Mouse (Mus musculus) common myeloid progenitor, adult 5-6 weeks (primary cell): ENCODE measurements around the gene Vipr1. TPM values are rescaled to one million over a fixed set of nuclear protein-coding genes. Genes with fewer than 3 reads are reported as not detected.
A peak's percentile ranks its signal among the peaks of the same experiment; 100 is the strongest.
"Not testable (repeated sequence)": the region's sequence is repeated elsewhere in the genome, so short reads cannot be mapped to it uniquely, and the experiment has no call there.

Experiments used
- ATAC-seq: replicated peaks from 2 replicates; pipeline ENCODE4 v1.8.0; 2016; ENCODE audit warnings: low read depth, mild to moderate bottlenecking, moderate TSS enrichment, inconsistent platforms; ENCODE audit not compliant: poor library complexity, severe bottlenecking
- total RNA-seq: library from RNA; stranded (forward); fragments of 200-1000, 187-1606 nt; gene quantifications from 2 replicates; pipeline ENCODE4 v1.2.3, GENCODE M21; 2017

Vipr1 gene
- 0.14 TPM in 1 of 2 replicates, not detected in the other for total RNA-seq

GRCm38 (mm10) chr9:121642401-121643181, at the start of gene Vipr1:
Vipr1 (plus strand) TSS chr9:121642716.
- ATAC-seq: peak; percentile 36

- no peak for ATAC-seq
Measured at GRCm38 (mm10) chr9:121592948-121593550, 49.5 kb upstream of the Vipr1 start.

- not testable (repeated sequence) for ATAC-seq
Measured at GRCm38 (mm10) chr9:121593768-121594167, 48.7 kb upstream of the Vipr1 start.

- no peak for ATAC-seq
Measured at GRCm38 (mm10) chr9:121594771-121595170, 47.7 kb upstream of the Vipr1 start.

GRCm38 (mm10) chr9:121598106-121598505, 44.4 kb upstream of the Vipr1 start:
- ATAC-seq: no peak

- ATAC-seq: no peak
Measured at GRCm38 (mm10) chr9:121599551-121599950, 43.0 kb upstream of the Vipr1 start.

GRCm38 (mm10) chr9:121600201-121600860, 42.2 kb upstream of the Vipr1 start:
- ATAC-seq: no peak

GRCm38 (mm10) chr9:121600861-121601427, 41.6 kb upstream of the Vipr1 start:
- ATAC-seq: no peak

GRCm38 (mm10) chr9:121602381-121602780, 40.1 kb upstream of the Vipr1 start:
- ATAC-seq: no peak; the same call in 1 of the 2 replicates

- ATAC-seq: peak; percentile 95
Measured at GRCm38 (mm10) chr9:121605414-121606278, 36.9 kb upstream of the Vipr1 start.

GRCm38 (mm10) chr9:121606498-121607096, 35.9 kb upstream of the Vipr1 start:
- no peak for ATAC-seq

- no peak for ATAC-seq
Measured at GRCm38 (mm10) chr9:121609381-121609780, 33.1 kb upstream of the Vipr1 start.

- peak; percentile 76 for ATAC-seq
Measured at GRCm38 (mm10) chr9:121613192-121613591, 29.3 kb upstream of the Vipr1 start.

GRCm38 (mm10) chr9:121614241-121614757, 28.2 kb upstream of the Vipr1 start:
- no peak for ATAC-seq

- no peak for ATAC-seq
Measured at GRCm38 (mm10) chr9:121616471-121616870, 26.0 kb upstream of the Vipr1 start.

- peak; percentile 43; the same call in 1 of the 2 replicates for ATAC-seq
Measured at GRCm38 (mm10) chr9:121619441-121619840, 23.1 kb upstream of the Vipr1 start.

- no peak for ATAC-seq
Measured at GRCm38 (mm10) chr9:121623235-121623634, 19.3 kb upstream of the Vipr1 start.

- ATAC-seq: no peak
Measured at GRCm38 (mm10) chr9:121624920-121625319, 17.6 kb upstream of the Vipr1 start.

GRCm38 (mm10) chr9:121630627-121631026, 11.9 kb upstream of the Vipr1 start:
- no peak for ATAC-seq
